Mouse (Mus musculus) left cerebral cortex, adult 9 months (tissue): ENCODE measurements around the gene Pheta1.
A peak's percentile ranks its signal among the peaks of the same experiment; 100 is the strongest.

Experiments
- DNase-seq, 2 experiments: peaks; one replicate each; pipeline ENCODE4 v3.0.0; 2022; ENCODE audit warnings: low spot score in 2 of 2

The Pheta1 gene

GRCm38 (mm10) chr5:121848743-121849142 is at the start of gene Pheta1:
TSS of gene Pheta1 (plus strand) at chr5:121848984.
- DNase-seq: peak; percentile 69 to 91

- DNase-seq: no peak
These were observed 41.6 kb upstream of the Pheta1 start for GRCm38 (mm10) chr5:121807186-121807585.

- DNase-seq: no peak
These were observed 40.6 kb upstream of the Pheta1 start for GRCm38 (mm10) chr5:121808202-121808601.

GRCm38 (mm10) chr5:121809667-121810224 is 39.0 kb upstream of the Pheta1 start:
- no peak for DNase-seq

GRCm38 (mm10) chr5:121810331-121811151 is 38.2 kb upstream of the Pheta1 start:
- no peak for DNase-seq

- no peak for DNase-seq
These were observed 37.3 kb upstream of the Pheta1 start for GRCm38 (mm10) chr5:121811485-121811931.

- no peak for DNase-seq
These were observed 36.1 kb upstream of the Pheta1 start for GRCm38 (mm10) chr5:121812526-121813243.

GRCm38 (mm10) chr5:121813744-121814143 is 35.0 kb upstream of the Pheta1 start:
- DNase-seq: no peak

- DNase-seq: peak in 1 of 2 experiments; percentile 75
These were observed 33.7 kb upstream of the Pheta1 start for GRCm38 (mm10) chr5:121815067-121815466.

GRCm38 (mm10) chr5:121815867-121816380 is 32.9 kb upstream of the Pheta1 start:
- no peak for DNase-seq

- no peak for DNase-seq
These were observed 32.2 kb upstream of the Pheta1 start for GRCm38 (mm10) chr5:121816611-121817010.

- DNase-seq: no peak
These were observed 31.2 kb upstream of the Pheta1 start for GRCm38 (mm10) chr5:121817551-121817950.

- no peak for DNase-seq
These were observed 30.4 kb upstream of the Pheta1 start for GRCm38 (mm10) chr5:121818401-121818800.

- DNase-seq: no peak
These were observed 29.9 kb upstream of the Pheta1 start for GRCm38 (mm10) chr5:121818862-121819261.

GRCm38 (mm10) chr5:121819559-121819958 is 29.2 kb upstream of the Pheta1 start:
- DNase-seq: no peak

- no peak for DNase-seq
These were observed 28.6 kb upstream of the Pheta1 start for GRCm38 (mm10) chr5:121820161-121820560.

GRCm38 (mm10) chr5:121820657-121821056 is 28.1 kb upstream of the Pheta1 start:
- DNase-seq: no peak

- no peak for DNase-seq
These were observed 27.7 kb upstream of the Pheta1 start for GRCm38 (mm10) chr5:121821116-121821515.

GRCm38 (mm10) chr5:121821552-121821951 is 27.2 kb upstream of the Pheta1 start:
- DNase-seq: no peak

- DNase-seq: no peak
These were observed 25.8 kb upstream of the Pheta1 start for GRCm38 (mm10) chr5:121822786-121823505.

GRCm38 (mm10) chr5:121823668-121824067 is 25.1 kb upstream of the Pheta1 start:
- DNase-seq: no peak

GRCm38 (mm10) chr5:121824121-121824520 is 24.7 kb upstream of the Pheta1 start:
- DNase-seq: no peak
